Mouse (Mus musculus) midbrain, embryonic 14.5 days (tissue): Measurements from ENCODE around the gene Cyp4x1. TPM values are rescaled to one million over a fixed set of nuclear protein-coding genes. Genes with fewer than 3 reads are reported as not detected.

Experiments used
- ATAC-seq: fragments of 200-750 bp; cut with Nextera tagmentation; 2 replicates; pipeline ENCODE4 v1.8.0; 2017; ENCODE audit warnings: moderate number of reproducible peaks, moderate library complexity; ENCODE audit not compliant: low FRiP score, low TSS enrichment
- DNase-seq: peaks from one replicate; pipeline ENCODE4 v3.0.0-alpha.2; 2015
- H3K27ac ChIP-seq: fragments of 300-500 bp; sonication (generic); replicated peaks from 2 replicates; pipeline ENCODE4 v1.5.1; 2014; ENCODE audit warnings: mild to moderate bottlenecking, low read depth, low read length, moderate library complexity
- H3K27me3 ChIP-seq: fragments of 300-500 bp; sonication (generic); 2 replicates; pipeline ENCODE4 v1.6.1; 2014; ENCODE audit warnings: low read length, control low read depth, mixed read lengths; ENCODE audit not compliant: control insufficient read depth, insufficient read depth
- H3K36me3 ChIP-seq: fragments of 300-500 bp; sonication (generic); 2 replicates; pipeline ENCODE4 v1.6.1; 2014; ENCODE audit warnings: low read length, control low read depth; ENCODE audit not compliant: control insufficient read depth, insufficient read depth
- H3K4me1 ChIP-seq: fragments of 300-500 bp; sonication (generic); 2 replicates; pipeline ENCODE4 v1.6.1; 2014; ENCODE audit warnings: mild to moderate bottlenecking, antibody characterized with exemption, low read length, control low read depth; ENCODE audit not compliant: control insufficient read depth, insufficient read depth
- H3K4me2 ChIP-seq: fragments of 300-500 bp; sonication (generic); 2 replicates; pipeline ENCODE4 v1.6.1; 2014; ENCODE audit warnings: mild to moderate bottlenecking, low read length, moderate library complexity
- H3K4me3 ChIP-seq: fragments of 300-500 bp; sonication (generic); replicated peaks from 2 replicates; pipeline ENCODE4 v1.5.1; 2014; ENCODE audit warnings: low read depth, low read length
- H3K9ac ChIP-seq: fragments of 300-500 bp; sonication (generic); replicated peaks from 2 replicates; pipeline ENCODE4 v1.6.1; 2014; ENCODE audit warnings: mild to moderate bottlenecking, low read length, moderate library complexity
- H3K9me3 ChIP-seq: fragments of 300-500 bp; sonication (generic); 2 replicates; pipeline ENCODE4 v1.6.1; 2016; ENCODE audit warnings: low read length, control low read depth, mixed read lengths; ENCODE audit not compliant: control insufficient read depth
- WGBS: fragments of 180-500 bp; shearing (Covaris S2); extraction: QIAGEN DNeasy Blood & Tissue Kit; methylation state at CpG from one replicate; pipeline ENCODE4 v1.1.7; 2014; 5-methylcytosine and 5-hydroxymethylcytosine counted together
- polyA plus RNA-seq: library from polyadenylated mRNA; unstranded; fragments of >200 nt; fragmentation: Nextera tagmentation; extraction: Ambion mirVana; gene quantifications from 2 replicates; pipeline ENCODE4 v1.2.1, GENCODE M21; 2014

The Cyp4x1 gene
- polyA plus RNA-seq, 1 experiment from 2014 or later, result 10.8 TPM

DNA sequence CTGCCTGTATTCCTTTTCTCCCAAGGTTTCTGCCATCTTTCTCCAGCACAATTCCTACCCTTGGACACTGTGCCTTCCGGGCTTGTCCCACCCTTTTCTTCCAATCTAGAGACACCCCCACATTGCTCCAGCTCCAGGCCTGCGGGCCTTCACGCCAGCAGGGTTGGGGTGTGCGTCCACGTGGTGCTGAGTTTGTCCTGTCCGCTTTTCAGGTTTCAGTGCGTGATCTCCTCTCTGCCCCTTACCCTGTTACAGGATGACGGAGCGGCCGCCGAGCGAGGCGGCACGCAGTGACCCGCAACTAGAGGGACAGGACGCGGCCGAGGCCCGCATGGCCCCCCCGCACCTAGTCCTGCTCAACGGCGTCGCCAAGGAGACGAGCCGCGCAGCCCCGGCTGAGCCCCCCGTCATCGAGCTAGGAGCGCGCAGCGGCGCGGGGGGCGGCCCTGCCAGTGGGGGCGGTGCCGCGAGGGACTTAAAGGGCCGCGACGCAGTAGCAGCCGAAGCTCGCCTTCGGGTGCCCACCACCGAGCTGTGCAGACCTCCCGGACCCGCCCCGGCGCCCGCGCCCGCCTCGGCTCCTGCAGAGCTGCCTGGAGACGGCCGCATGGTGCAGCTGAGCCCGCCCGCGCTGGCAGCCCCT, 71.1 kb downstream of the Cyp4x1 start:
- Histone ChIP-seq H3K9me3 (no peaks in the 10 kb centered on the region), H3K4me1 (peaks cover 6% of the 10 kb centered on the region; the same call in 1 of the 2 replicates), H3K27me3 (peaks cover 64% of the 10 kb centered on the region), H3K36me3 (0 out of 2 replicates have a peak, but pooled peaks cover 3% of the 10 kb centered on the region), H3K27ac (peak overlapping the region; percentile 73), H3K4me3 (peak overlapping the region; percentile 52), H3K9ac (peak overlapping the region; percentile 66), H3K4me2 (peak overlapping the region; percentile 97)
- ATAC-seq, result peak; percentile 81
- under 1% methylated on average over 56 of the region's 58 CpGs for WGBS
- peak; percentile 81 for DNase-seq

DNA sequence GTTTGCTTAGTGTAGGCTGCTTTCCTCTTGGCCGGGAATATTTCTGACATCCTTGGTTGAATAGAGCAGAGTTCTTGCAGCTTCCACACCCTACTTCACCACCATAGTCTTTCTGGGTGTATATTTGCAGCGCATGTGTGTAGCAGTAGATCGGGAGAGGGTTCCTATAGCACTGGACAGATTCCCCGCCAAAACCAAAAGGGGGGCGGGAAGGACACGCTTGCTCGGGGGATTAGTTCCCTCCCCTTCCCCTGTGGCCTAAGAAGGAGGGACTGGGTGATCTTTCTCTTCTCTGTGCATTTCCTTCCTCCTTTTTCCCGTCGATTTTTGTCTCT, 71.6 kb downstream of the Cyp4x1 start:
- DNase-seq (peak; percentile 31), ATAC-seq (no peak)
- Histone ChIP-seq H3K4me1 (peaks cover 6% of the 10 kb centered on the region; the same call in 1 of the 2 replicates), H3K27ac (peak overlapping the region; percentile 73), H3K9me3 (no peaks in the 10 kb centered on the region), H3K9ac (peak overlapping the region; percentile 66; the same call in 1 of the 2 replicates), H3K4me2 (peak overlapping the region; percentile 97), H3K27me3 (peaks cover 67% of the 10 kb centered on the region), H3K4me3 (peak overlapping the region; percentile 52), H3K36me3 (0 out of 2 replicates have a peak, but pooled peaks cover 3% of the 10 kb centered on the region)
- under 1% methylated on average over 9 of the region's 9 CpGs for WGBS

DNA sequence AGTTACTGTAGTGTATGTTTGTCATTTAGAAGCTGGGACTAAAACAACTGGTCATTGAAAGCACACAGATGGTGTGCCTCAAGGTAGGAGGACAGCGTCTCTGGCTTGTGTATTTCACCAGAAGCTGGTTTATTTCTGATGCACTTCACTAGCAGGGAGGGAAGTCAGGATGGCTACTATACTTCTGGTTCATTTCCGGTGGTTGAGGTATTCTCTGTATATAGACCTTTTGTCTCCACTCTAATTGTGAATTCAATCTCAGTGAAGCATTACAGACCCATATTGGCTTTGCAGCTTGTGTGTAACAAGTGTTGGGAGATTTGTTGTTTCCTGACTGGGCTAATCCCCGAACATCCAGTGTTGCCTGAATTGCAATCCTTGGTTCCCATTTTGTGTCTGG, 73.3 kb downstream of the Cyp4x1 start:
- WGBS, result 6% methylated on average over 3 of the region's 3 CpGs
- peak; percentile 13 for DNase-seq
- peak overlapping the region; percentile 68 for H3K9ac ChIP-seq
- peaks cover 71% of the 10 kb centered on the region for H3K27me3 ChIP-seq
- peak overlapping the region; percentile 43 for H3K4me3 ChIP-seq
- H3K4me1 ChIP-seq, result peaks cover 6% of the 10 kb centered on the region; the same call in 1 of the 2 replicates
- H3K4me2 ChIP-seq, result peak overlapping the region; percentile 97
- peak overlapping the region; percentile 95 for H3K27ac ChIP-seq
- ATAC-seq, result no peak
- H3K36me3 ChIP-seq, result no peaks in the 10 kb centered on the region
- no peaks in the 10 kb centered on the region for H3K9me3 ChIP-seq

- peak overlapping the region; percentile 43 for H3K4me3 ChIP-seq
- no peaks in the 10 kb centered on the region for H3K9me3 ChIP-seq
- H3K27me3 ChIP-seq, result peaks cover 71% of the 10 kb centered on the region
- H3K4me1 ChIP-seq, result peaks cover 6% of the 10 kb centered on the region; the same call in 1 of the 2 replicates
- 6% methylated on average over 12 of the region's 12 CpGs for WGBS
- DNase-seq (peak; percentile 58), ATAC-seq (no peak)
- peak overlapping the region; percentile 68 for H3K9ac ChIP-seq
- H3K36me3 ChIP-seq, result no peaks in the 10 kb centered on the region
- H3K4me2 ChIP-seq, result peak overlapping the region; percentile 97
- peak overlapping the region; percentile 95 for H3K27ac ChIP-seq
These were observed 74.2 kb downstream of the Cyp4x1 start for GRCm38 (mm10) chr4:115059871-115060270.

- DNase-seq (peak; percentile 56), ATAC-seq (no peak)
- peak overlapping the region; percentile 43 for H3K4me3 ChIP-seq
- under 1% methylated on average over 23 of the region's 23 CpGs for WGBS
- H3K9me3 ChIP-seq, result no peaks in the 10 kb centered on the region
- no peaks in the 10 kb centered on the region for H3K36me3 ChIP-seq
- peak overlapping the region; percentile 97 for H3K4me2 ChIP-seq
- H3K27ac ChIP-seq, result peak overlapping the region; percentile 95
- 0 out of 2 replicates have a peak, but pooled peaks cover 6% of the 10 kb centered on the region for H3K4me1 ChIP-seq
- peak overlapping the region; percentile 68 for H3K9ac ChIP-seq
- peaks cover 71% of the 10 kb centered on the region for H3K27me3 ChIP-seq
These were observed 75.0 kb downstream of the Cyp4x1 start for GRCm38 (mm10) chr4:115058871-115059590.

DNA sequence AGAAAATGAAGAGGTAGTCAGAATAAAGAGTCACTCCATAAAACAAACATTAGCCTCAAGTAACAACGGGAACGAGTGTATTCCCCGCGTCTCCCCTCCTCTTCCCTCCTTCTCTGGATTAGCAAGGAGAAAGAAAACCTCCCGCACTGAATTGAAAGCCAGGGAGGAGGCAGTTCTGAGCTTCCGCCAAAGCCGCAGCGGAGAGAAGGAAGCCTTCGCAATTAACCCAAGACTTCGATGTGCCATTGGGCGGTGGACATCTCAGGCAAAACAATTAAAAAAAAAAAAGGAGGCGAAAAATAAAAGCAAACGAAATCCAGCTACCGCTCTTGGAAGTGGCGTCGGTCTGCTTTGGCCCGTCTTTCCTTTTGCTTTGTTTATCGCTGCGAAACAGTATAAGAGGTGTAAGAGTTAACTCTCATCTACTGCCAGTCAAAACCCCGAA, 75.7 kb downstream of the Cyp4x1 start:
- ATAC-seq (no peak), DNase-seq (peak; percentile 70)
- peak overlapping the region; percentile 68 for H3K9ac ChIP-seq

DNA sequence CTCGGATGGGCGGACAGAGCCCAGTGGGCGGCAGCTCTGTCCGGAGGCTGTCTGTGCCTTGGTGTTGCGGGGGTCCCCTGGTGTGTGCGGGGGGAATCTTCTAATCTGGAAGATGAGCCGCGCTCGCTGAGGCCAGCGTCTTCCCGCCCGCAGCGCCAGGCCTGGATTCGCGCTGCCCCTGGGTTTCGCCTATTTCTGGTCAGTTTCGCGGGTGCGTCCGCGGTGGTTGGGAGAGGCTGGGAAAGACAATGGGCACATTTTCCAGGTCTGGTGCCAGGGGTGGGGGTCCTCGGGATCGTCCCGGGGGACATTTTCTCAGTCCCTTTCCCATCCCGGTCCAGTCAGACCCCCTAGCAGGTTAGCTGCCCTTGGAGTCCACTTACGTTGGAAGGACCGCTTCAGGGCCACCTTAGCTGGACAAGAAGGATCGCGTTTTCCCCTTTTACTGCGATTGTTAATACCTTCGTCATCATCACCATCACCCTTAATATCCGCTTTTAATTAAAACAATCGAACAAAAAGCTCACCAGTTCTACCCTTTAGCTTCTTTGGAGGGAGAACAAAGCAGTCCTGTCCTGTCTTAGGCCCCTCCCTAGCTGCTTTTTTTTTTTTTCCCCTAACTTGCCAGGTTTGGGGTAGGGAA, 76.3 kb downstream of the Cyp4x1 start:
- DNase-seq, result peak; percentile 54
- Histone ChIP-seq H3K27me3 (peaks cover 69% of the 10 kb centered on the region), H3K9ac (peak overlapping the region; percentile 68), H3K4me2 (peak overlapping the region; percentile 97), H3K36me3 (no peaks in the 10 kb centered on the region), H3K4me3 (peak overlapping the region; percentile 43), H3K4me1 (0 out of 2 replicates have a peak, but pooled peaks cover 6% of the 10 kb centered on the region), H3K9me3 (no peaks in the 10 kb centered on the region), H3K27ac (peak overlapping the region; percentile 95)
- peak; percentile 25; the same call in 1 of the 2 replicates for ATAC-seq
- WGBS, result under 1% methylated on average over 33 of the region's 33 CpGs

More for the DNA sequence above, 75.7 kb downstream of the Cyp4x1 start:
- Histone ChIP-seq H3K4me1 (0 out of 2 replicates have a peak, but pooled peaks cover 6% of the 10 kb centered on the region), H3K36me3 (no peaks in the 10 kb centered on the region), H3K4me2 (peak overlapping the region; percentile 97), H3K4me3 (peak overlapping the region; percentile 43), H3K27me3 (peaks cover 69% of the 10 kb centered on the region), H3K9me3 (no peaks in the 10 kb centered on the region), H3K27ac (peak overlapping the region; percentile 95)
- 1% methylated on average over 20 of the region's 20 CpGs for WGBS

DNA sequence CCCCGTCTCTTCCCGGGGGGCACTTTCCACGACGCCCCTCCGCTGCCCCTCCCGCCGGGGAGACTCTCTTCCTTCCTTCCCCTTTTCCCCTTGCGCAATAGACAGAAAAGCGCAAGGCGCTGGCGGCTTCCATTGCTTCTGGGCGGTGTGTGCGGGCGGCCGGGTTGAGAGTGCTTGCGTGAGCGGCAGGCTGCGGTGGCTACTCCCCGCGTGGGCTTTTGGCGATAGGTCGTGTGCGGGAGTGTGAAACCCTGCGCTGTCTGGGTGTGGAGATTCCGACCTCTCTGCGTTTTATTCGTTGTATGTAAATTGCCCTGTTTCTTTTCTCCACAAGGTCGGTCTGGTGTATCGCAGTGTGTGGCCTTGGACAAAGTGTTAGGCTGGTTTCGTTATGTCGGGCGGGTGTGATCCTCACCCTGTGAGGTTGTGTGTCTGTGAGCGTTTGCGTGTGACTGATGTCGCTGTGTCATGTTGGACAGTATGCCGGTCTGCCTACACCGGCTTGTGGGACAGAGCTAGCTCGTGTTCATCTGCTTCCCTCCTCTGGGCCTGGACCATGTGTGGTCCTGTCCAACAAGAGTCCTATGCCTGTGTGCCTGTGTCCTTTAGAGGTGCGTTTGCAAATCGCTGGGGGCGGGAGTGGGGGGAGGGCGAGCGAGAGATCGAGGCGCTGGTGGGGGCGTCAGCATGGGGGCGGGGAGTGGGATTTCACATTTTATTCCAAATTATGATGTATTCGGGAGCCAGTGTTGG, 77.0 kb downstream of the Cyp4x1 start:
- H3K4me1 ChIP-seq, result 0 out of 2 replicates have a peak, but pooled peaks cover 6% of the 10 kb centered on the region
- H3K27me3 ChIP-seq, result peaks cover 68% of the 10 kb centered on the region
- no peaks in the 10 kb centered on the region for H3K9me3 ChIP-seq
- H3K27ac ChIP-seq, result peak overlapping the region; percentile 95
- peak overlapping the region; percentile 43 for H3K4me3 ChIP-seq
- ATAC-seq (peak; percentile 69), DNase-seq (peak; percentile 76)
- H3K4me2 ChIP-seq, result peak overlapping the region; percentile 97
- H3K9ac ChIP-seq, result peak overlapping the region; percentile 68
- H3K36me3 ChIP-seq, result no peaks in the 10 kb centered on the region
- under 1% methylated on average over 48 of the region's 48 CpGs for WGBS
